Mouse (Mus musculus): ENCODE results near the gene Micall2.
"Not testable (repeated sequence)": the region's sequence is repeated elsewhere in the genome, so short reads cannot be mapped to it uniquely, and the experiment has no call there.

Micall2 gene

GRCm38 (mm10) chr5:139730712-139731486 is 5.2 kb downstream of the Micall2 start:
- DNase-seq = peak; percentile 59 to 65

- no peak for DNase-seq
Observed at GRCm38 (mm10) chr5:139727261-139727660, 8.9 kb downstream of the Micall2 start.

- no peak for DNase-seq
Observed at GRCm38 (mm10) chr5:139726186-139726585, 9.9 kb downstream of the Micall2 start.

- DNase-seq = peak; percentile 40 to 65
Observed at GRCm38 (mm10) chr5:139724336-139725116, 11.6 kb downstream of the Micall2 start.

GRCm38 (mm10) chr5:139723113-139723512 is 13.0 kb downstream of the Micall2 start:
- DNase-seq = no peak

GRCm38 (mm10) chr5:139722709-139723108 is 13.4 kb downstream of the Micall2 start:
- no peak for DNase-seq

GRCm38 (mm10) chr5:139718949-139719348 is 17.2 kb downstream of the Micall2 start:
- DNase-seq = no peak

- peak in 1 of 2 experiments; percentile 46 for DNase-seq
Observed at GRCm38 (mm10) chr5:139718540-139718939, 17.6 kb downstream of the Micall2 start.

GRCm38 (mm10) chr5:139717723-139718122 is 18.4 kb downstream of the Micall2 start:
- DNase-seq = peak; percentile 80 to 82

- DNase-seq = peak in 1 of 2 experiments; percentile 61
Observed at GRCm38 (mm10) chr5:139706496-139706895, 29.6 kb downstream of the Micall2 start.

GRCm38 (mm10) chr5:139702905-139703304 is 33.2 kb downstream of the Micall2 start:
- DNase-seq = peak in 1 of 2 experiments; percentile 65

GRCm38 (mm10) chr5:139702236-139702635 is 33.9 kb downstream of the Micall2 start:
- no peak for DNase-seq

- peak in 1 of 2 experiments; percentile 29 for DNase-seq
Observed at GRCm38 (mm10) chr5:139696954-139697353, 39.2 kb downstream of the Micall2 start.

GRCm38 (mm10) chr5:139695876-139696275 is 40.3 kb downstream of the Micall2 start:
- DNase-seq = not testable (repeated sequence)

GRCm38 (mm10) chr5:139694989-139695571 is 41.1 kb downstream of the Micall2 start:
- DNase-seq = peak; percentile 73 to 81

- peak; percentile 50 to 56 for DNase-seq
Observed at GRCm38 (mm10) chr5:139694292-139694988, 41.7 kb downstream of the Micall2 start.

- DNase-seq = no peak
Observed at GRCm38 (mm10) chr5:139690791-139691190, 45.3 kb downstream of the Micall2 start.

- peak; percentile 86 to 87 for DNase-seq
Observed at GRCm38 (mm10) chr5:139688356-139688755, 47.8 kb downstream of the Micall2 start.

- peak; percentile 74 to 89 for DNase-seq
Observed at GRCm38 (mm10) chr5:139687646-139688045, 48.5 kb downstream of the Micall2 start.

- DNase-seq = no peak
Observed at GRCm38 (mm10) chr5:139686530-139687249, 49.4 kb downstream of the Micall2 start.

- DNase-seq = no peak
Observed at GRCm38 (mm10) chr5:139683228-139683627, 52.9 kb downstream of the Micall2 start.

- peak in 1 of 2 experiments; percentile 32 for DNase-seq
Observed at GRCm38 (mm10) chr5:139682631-139682977, 53.5 kb downstream of the Micall2 start.

All from cerebellum, postnatal 14 days (tissue).